Mouse (Mus musculus) hindbrain, embryonic 14.5 days (tissue): ENCODE data around the gene Alox8. TPM values are rescaled to one million over a fixed set of nuclear protein-coding genes. Genes with fewer than 3 reads are reported as not detected.

Experiments
- ATAC-seq: fragments of 200-750 bp; cut with Nextera tagmentation; 2 replicates; pipeline ENCODE4 v1.8.0; 2017; ENCODE audit warnings: moderate number of reproducible peaks, mild to moderate bottlenecking, moderate TSS enrichment, moderate library complexity; ENCODE audit not compliant: low FRiP score
- DNase-seq: peaks from one replicate; pipeline ENCODE4 v3.0.0-alpha.2; 2015; ENCODE audit warnings: low spot score
- H3K27ac ChIP-seq: fragments of 300-500 bp; sonication (generic); 2 replicates; pipeline ENCODE4 v1.5.1; 2014; ENCODE audit warnings: mild to moderate bottlenecking, moderate library complexity
- H3K27me3 ChIP-seq: fragments of 300-500 bp; sonication (generic); 2 replicates; pipeline ENCODE4 v1.6.1; 2014; ENCODE audit warnings: mild to moderate bottlenecking, low read length, mixed read lengths; ENCODE audit not compliant: control insufficient read depth, insufficient read depth
- H3K36me3 ChIP-seq: fragments of 300-500 bp; sonication (generic); replicated peaks from 2 replicates; pipeline ENCODE4 v1.6.1; 2014; ENCODE audit not compliant: control insufficient read depth, insufficient read depth
- H3K4me1 ChIP-seq: fragments of 300-500 bp; sonication (generic); replicated peaks from 2 replicates; pipeline ENCODE4 v1.6.1; 2014; ENCODE audit warnings: antibody characterized with exemption, low read length, mixed read lengths; ENCODE audit not compliant: control insufficient read depth, insufficient read depth
- H3K4me2 ChIP-seq: fragments of 300-500 bp; sonication (generic); replicated peaks from 2 replicates; pipeline ENCODE4 v1.6.1; 2014; ENCODE audit warnings: mild to moderate bottlenecking, moderate library complexity
- H3K4me3 ChIP-seq: fragments of 300-500 bp; sonication (generic); replicated peaks from 2 replicates; pipeline ENCODE4 v1.5.1; 2014; ENCODE audit warnings: mild to moderate bottlenecking, low read length
- H3K9ac ChIP-seq: fragments of 300-500 bp; sonication (generic); 2 replicates; pipeline ENCODE4 v1.6.1; 2014
- H3K9me3 ChIP-seq: fragments of 300-500 bp; sonication (generic); 2 replicates; pipeline ENCODE4 v1.6.1; 2016; ENCODE audit warnings: low read length; ENCODE audit not compliant: control insufficient read depth
- WGBS: fragments of 180-500 bp; shearing (Covaris S2); extraction: QIAGEN DNeasy Blood & Tissue Kit; methylation state at CpG from one replicate; pipeline ENCODE4 v1.1.7; 2014; 5-methylcytosine and 5-hydroxymethylcytosine counted together
- polyA plus RNA-seq: library from polyadenylated mRNA; unstranded; fragments of >200 nt; fragmentation: Nextera tagmentation; extraction: Ambion mirVana; gene quantifications from 2 replicates; pipeline ENCODE4 v1.2.1, GENCODE M21; 2014

Alox8 gene
- polyA plus RNA-seq, 1 experiment from 2014 or later = 0.25 TPM

DNA sequence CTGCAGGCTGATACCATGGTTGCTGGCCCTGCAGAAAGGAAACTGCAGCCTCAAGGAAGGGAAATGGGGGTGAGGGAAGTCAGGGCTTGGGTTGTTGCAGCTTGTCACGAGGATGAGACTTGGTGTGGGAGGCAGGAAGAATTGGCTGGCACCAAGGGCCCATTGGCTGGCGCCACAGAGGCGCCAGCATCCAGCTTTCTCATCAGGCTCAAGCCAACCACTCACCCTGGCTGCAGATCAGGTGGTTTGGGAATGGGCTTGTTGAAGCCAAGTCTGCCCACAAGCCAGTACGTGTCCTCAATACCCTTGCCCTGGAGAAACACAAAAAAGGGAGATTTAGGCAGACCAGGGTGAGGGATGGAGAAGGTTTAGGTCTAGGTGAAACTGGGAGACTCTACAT lies 25.5 kb upstream of the Alox8 start:
- Histone ChIP-seq H3K36me3 (no peaks in the 10 kb centered on the region), H3K9ac (no peak overlapping the region), H3K4me1 (no peaks in the 10 kb centered on the region), H3K27ac (no peak overlapping the region), H3K9me3 (no peaks in the 10 kb centered on the region), H3K27me3 (no peaks in the 10 kb centered on the region), H3K4me3 (no peak overlapping the region), H3K4me2 (no peak overlapping the region)
- DNase-seq (no peak), ATAC-seq (no peak)
- WGBS = 87% methylated on average over 4 of the region's 4 CpGs

- no peak overlapping the region for H3K4me3 ChIP-seq
- no peak overlapping the region for H3K9ac ChIP-seq
- H3K27me3 ChIP-seq = no peaks in the 10 kb centered on the region
- DNase-seq = no peak
- WGBS = 78% methylated on average over 4 of the region's 4 CpGs
- no peak overlapping the region for H3K4me2 ChIP-seq
- no peaks in the 10 kb centered on the region for H3K4me1 ChIP-seq
- no peaks in the 10 kb centered on the region for H3K36me3 ChIP-seq
- H3K27ac ChIP-seq = no peak overlapping the region
- H3K9me3 ChIP-seq = no peaks in the 10 kb centered on the region
- ATAC-seq = no peak
These were observed 23.4 kb upstream of the Alox8 start for GRCm38 (mm10) chr11:69221070-69221469.

DNA sequence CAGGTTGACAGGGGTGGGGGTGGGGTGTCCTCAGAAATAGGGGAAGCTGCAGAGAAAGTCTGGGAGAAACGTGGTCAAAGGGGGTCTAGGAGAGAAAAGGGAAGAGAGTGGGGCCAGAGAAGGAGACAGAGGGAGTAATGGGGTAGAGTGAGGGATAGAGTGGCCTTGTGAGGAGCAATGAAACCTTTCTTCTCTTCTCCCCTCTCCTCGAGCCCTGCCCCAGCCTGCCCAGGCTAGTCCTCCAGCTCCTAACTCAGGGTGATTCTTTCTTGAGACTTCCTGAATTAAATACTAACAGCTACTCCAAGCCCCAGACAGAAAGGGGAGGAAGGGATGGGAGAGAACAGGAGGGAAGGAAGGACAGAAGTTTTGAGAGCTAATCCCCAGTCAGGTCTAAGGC lies 21.0 kb upstream of the Alox8 start:
- no peaks in the 10 kb centered on the region for H3K27me3 ChIP-seq
- DNase-seq = no peak
- no peak for ATAC-seq
- H3K27ac ChIP-seq = no peak overlapping the region
- no peak overlapping the region for H3K9ac ChIP-seq
- no peak overlapping the region for H3K4me3 ChIP-seq
- WGBS = 56% methylated on average over 2 of the region's 2 CpGs
- no peak overlapping the region for H3K4me2 ChIP-seq
- H3K4me1 ChIP-seq = no peaks in the 10 kb centered on the region
- no peaks in the 10 kb centered on the region for H3K36me3 ChIP-seq
- H3K9me3 ChIP-seq = no peaks in the 10 kb centered on the region

GRCm38 (mm10) chr11:69217411-69217810 lies 19.8 kb upstream of the Alox8 start:
- 88% methylated on average over 5 of the region's 5 CpGs for WGBS

DNA sequence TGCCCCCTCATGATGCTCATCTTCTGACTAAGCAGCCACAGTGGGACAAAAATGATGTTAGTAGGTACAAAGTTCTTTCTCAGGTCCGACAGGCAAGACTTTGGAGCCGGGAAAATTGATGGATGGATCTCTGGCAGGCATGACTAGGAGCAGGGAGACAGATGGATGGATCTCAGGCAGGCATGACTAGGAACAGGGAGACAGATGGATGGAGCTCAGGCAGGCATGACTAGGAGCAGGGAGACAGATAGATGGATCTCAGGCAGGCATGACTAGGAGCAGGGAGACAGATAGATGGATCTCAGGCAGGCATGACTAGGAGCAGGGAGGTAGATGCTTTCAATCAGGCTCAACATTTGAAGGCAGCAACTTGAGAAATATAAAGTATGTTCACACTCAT lies 13.8 kb upstream of the Alox8 start:
- ATAC-seq (peak; percentile 46; the same call in 1 of the 2 replicates), DNase-seq (peak; percentile 66)
- Histone ChIP-seq H3K4me1 (no peaks in the 10 kb centered on the region), H3K4me3 (peak overlapping the region; percentile 28), H3K27me3 (no peaks in the 10 kb centered on the region), H3K4me2 (peak overlapping the region; percentile 46), H3K27ac (peak overlapping the region; percentile 26; the same call in 1 of the 2 replicates), H3K9me3 (no peaks in the 10 kb centered on the region), H3K36me3 (no peaks in the 10 kb centered on the region), H3K9ac (peak overlapping the region; percentile 55)
- WGBS = 12% methylated on average over 2 of the region's 2 CpGs

More at GRCm38 (mm10) chr11:69217411-69217810, 19.8 kb upstream of the Alox8 start:
- Histone ChIP-seq H3K36me3 (no peaks in the 10 kb centered on the region), H3K9me3 (no peaks in the 10 kb centered on the region), H3K27me3 (no peaks in the 10 kb centered on the region), H3K4me3 (no peak overlapping the region), H3K9ac (no peak overlapping the region), H3K27ac (no peak overlapping the region), H3K4me2 (no peak overlapping the region), H3K4me1 (no peaks in the 10 kb centered on the region)
- ATAC-seq = no peak
- no peak for DNase-seq

- H3K36me3 ChIP-seq = no peaks in the 10 kb centered on the region
- no peak overlapping the region for H3K27ac ChIP-seq
- WGBS = 87% methylated on average over 13 of the region's 13 CpGs
- H3K9me3 ChIP-seq = no peaks in the 10 kb centered on the region
- no peak for ATAC-seq
- no peak overlapping the region for H3K9ac ChIP-seq
- no peaks in the 10 kb centered on the region for H3K4me1 ChIP-seq
- DNase-seq = no peak
- no peak overlapping the region for H3K4me3 ChIP-seq
- H3K27me3 ChIP-seq = peaks cover 10% of the 10 kb centered on the region
- no peak overlapping the region for H3K4me2 ChIP-seq
These were observed 5.0 kb upstream of the Alox8 start for GRCm38 (mm10) chr11:69202469-69203230.

DNA sequence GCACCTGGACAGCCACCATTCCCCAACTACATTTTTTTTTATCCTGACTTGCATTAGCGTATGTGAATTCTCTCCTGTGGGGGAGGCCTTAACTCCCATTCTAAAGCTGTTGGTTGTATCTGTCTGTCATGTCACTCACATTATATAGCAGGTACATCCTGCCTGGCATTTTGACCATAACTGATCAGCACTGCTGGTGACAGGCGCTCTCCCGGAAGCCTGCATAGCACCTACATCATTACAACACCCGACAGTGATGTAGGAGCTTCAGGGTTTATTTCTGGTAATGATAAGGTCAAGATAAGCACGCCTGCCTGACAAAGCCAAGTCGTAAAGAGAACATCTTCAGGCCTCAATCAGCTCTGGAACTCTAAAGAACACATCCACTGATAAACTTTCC lies 2.6 kb upstream of the Alox8 start:
- WGBS = 76% methylated on average over 6 of the region's 6 CpGs

DNA sequence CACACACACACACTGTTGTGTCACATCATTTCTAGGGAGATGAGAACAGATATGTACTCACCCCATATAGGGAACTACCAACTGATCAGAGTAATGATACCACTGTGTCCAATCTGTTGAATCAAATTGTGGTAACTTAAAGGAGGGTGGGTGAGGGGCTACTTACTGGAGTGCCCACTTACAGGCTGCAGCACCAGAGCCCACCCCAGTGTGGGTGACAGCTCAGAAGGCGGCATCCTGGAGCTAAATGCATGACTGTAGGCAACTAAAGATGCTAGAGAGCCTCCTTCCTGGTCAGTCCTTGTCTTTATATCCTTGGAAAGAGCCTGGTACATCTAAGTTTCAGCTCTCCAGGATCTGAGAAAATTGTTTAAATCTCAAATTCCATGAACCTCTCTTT lies 1.6 kb upstream of the Alox8 start:
- peaks cover 25% of the 10 kb centered on the region for H3K27me3 ChIP-seq
- ATAC-seq (no peak), DNase-seq (no peak)
- H3K9me3 ChIP-seq = no peaks in the 10 kb centered on the region
- H3K9ac ChIP-seq = no peak overlapping the region
- H3K27ac ChIP-seq = no peak overlapping the region
- no peak overlapping the region for H3K4me3 ChIP-seq
- no peaks in the 10 kb centered on the region for H3K36me3 ChIP-seq
- WGBS = 79% methylated on average over 1 of the region's 1 CpGs
- H3K4me1 ChIP-seq = peaks cover 3% of the 10 kb centered on the region; the same call in 1 of the 2 replicates
- H3K4me2 ChIP-seq = no peak overlapping the region

More for the DNA sequence above, 2.6 kb upstream of the Alox8 start:
- ATAC-seq = no peak
- Histone ChIP-seq H3K36me3 (no peaks in the 10 kb centered on the region), H3K4me2 (no peak overlapping the region), H3K4me1 (peaks cover 3% of the 10 kb centered on the region; the same call in 1 of the 2 replicates), H3K4me3 (no peak overlapping the region), H3K9ac (no peak overlapping the region), H3K9me3 (no peaks in the 10 kb centered on the region), H3K27me3 (peaks cover 25% of the 10 kb centered on the region), H3K27ac (no peak overlapping the region)
- DNase-seq = no peak

- DNase-seq = no peak
- WGBS = 2% methylated on average over 14 of the region's 14 CpGs
- no peak for ATAC-seq
- Histone ChIP-seq H3K9ac (peak overlapping the region; percentile 22; the same call in 1 of the 2 replicates), H3K9me3 (no peaks in the 10 kb centered on the region), H3K27me3 (peaks cover 25% of the 10 kb centered on the region), H3K27ac (no peak overlapping the region), H3K4me3 (peak overlapping the region; percentile 4), H3K4me1 (peaks cover 3% of the 10 kb centered on the region; the same call in 1 of the 2 replicates), H3K4me2 (peak overlapping the region; percentile 41), H3K36me3 (no peaks in the 10 kb centered on the region)
These were observed 449 bp downstream of the Alox8 start for GRCm38 (mm10) chr11:69197194-69197593.
